Mouse (Mus musculus): ENCODE measurements around the gene Cnnm2.

DNA sequence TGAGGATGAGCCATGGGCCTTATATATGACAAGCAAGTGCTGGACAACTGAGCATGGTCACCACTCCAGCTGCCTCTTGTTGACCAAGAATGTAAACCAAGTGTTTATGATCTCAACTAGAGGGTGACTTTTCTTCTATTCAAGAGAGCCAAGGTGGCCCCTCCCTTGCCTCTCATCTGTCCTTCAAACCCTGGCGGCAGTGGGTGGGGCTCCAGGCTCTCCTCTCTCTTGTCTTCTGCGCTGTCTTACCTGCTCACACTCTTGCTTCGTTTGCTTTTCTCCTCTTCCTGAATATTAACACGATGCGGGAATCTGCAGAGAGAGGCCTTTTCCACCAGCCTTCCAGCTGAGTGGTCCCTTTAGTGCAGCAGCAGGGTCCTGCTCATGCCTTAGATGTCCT, 22.6 kb downstream of the Cnnm2 start:
- no peak for TF ChIP-seq CTCF (IDR thresholded peaks at IDR 0.05; ENCODE audit: low read depth, low read length)
- no peak for TF ChIP-seq POLR2A (IDR thresholded peaks at IDR 0.05; ENCODE audit: borderline replicate concordance, low read depth, low read length)

Measured in bone marrow macrophage, adult 2 months (primary cell).